Mouse (Mus musculus) thymus, postnatal 4 days (tissue): ENCODE data around the gene Epha3.

ENCODE experiments used
- DNase-seq: peaks from one replicate; pipeline ENCODE4 v3.0.0; 2021

Gene Epha3

DNA sequence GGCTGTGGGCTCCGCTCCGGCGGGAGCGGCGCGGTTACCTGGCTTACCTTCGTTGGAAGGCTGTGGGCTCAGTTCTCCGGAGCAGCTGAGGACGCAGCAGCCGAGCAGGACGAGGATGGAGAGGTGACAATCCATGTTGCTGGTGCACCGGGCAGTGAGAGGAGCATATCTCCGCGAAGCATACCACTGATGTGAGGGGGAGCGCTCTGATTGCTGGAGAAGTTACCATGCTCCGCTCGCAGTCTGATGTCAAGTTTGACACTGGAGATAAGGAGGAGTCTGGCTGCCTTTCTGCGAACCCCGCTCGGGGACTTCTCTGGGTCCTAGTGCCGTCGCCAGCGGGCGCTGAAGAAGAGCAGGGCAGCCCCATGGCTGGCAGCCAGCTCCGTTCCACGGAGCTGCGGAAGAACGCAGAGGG, at the start of gene Epha3:
TSS of gene Epha3 (minus strand) at position 263 of the 418 bp plus-strand sequence.
- DNase-seq = peak; percentile 57

GRCm38 (mm10) chr16:63903425-63903824, 39.5 kb upstream of the Epha3 start:
- DNase-seq = no peak

- no peak for DNase-seq
Measured at GRCm38 (mm10) chr16:63881190-63881589, 17.2 kb upstream of the Epha3 start.

DNA sequence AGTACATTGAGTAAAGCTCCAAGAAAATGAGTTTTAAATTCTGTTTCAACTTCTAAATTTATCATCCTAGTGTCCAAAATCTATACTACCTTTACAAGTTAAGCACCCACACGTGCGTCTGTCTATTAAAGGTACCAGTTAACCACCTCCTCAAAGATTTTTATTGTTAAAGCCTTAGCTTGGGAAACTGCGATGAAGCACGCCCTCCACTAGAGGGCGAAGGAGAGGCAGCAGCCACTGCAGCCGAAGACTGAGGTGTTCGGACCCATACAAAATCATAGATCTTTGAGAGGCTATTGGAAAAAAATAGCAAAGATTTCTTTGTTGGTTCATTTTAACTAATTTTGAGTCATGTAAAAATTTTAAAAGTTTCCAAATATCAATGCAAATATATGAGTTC, 8.3 kb upstream of the Epha3 start:
- DNase-seq = peak; percentile 30

DNA sequence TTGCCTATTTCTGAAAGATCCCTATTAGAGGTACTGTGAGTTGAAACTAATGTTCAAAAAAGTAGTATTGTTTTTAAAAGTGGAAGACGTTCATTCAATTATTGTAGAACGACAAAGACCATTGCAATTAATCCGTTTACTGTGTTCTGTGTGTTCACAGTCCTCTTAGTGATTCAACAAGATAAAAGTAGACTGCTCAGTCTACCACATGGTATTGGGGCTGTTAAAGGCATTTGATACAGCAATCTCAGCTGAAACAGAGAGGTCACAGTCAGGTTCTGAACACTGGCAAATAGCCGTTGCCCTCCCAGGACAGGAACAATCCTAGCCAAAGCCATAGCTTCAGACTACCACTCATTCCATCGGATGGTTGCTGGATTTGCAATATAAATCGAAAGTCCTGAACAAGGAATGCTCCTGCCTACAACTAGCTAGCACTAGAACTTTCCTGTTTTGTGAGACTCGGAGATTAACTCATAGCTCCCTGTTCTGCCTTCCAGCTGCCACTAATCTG, 545 bp upstream of the Epha3 start:
- no peak for DNase-seq

- no peak for DNase-seq
Measured at GRCm38 (mm10) chr16:63863181-63863580, 794 bp downstream of the Epha3 start.

DNA sequence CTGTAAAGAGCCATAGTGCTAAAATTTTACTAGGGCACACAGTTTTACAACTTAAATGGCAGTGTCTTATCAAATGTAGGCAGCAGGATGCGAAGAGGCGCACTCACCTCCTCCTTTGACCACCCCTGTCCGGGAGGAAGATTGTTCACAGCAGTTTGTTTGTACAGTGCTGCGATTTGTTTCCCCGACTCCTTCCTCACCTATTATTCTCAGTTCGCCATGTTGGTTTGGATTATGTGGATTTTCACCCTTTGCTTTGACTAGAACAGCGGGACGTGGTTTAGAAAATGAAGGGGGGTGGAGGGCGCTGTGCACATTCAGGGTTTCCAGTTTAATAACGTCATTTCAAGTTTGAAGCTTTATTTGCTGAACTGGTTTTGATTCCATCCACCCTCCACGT, 6.4 kb downstream of the Epha3 start:
- no peak for DNase-seq

GRCm38 (mm10) chr16:63856658-63857552, 7.1 kb downstream of the Epha3 start:
- DNase-seq = peak; percentile 53

GRCm38 (mm10) chr16:63850297-63850696, 13.7 kb downstream of the Epha3 start:
- DNase-seq = no peak

DNA sequence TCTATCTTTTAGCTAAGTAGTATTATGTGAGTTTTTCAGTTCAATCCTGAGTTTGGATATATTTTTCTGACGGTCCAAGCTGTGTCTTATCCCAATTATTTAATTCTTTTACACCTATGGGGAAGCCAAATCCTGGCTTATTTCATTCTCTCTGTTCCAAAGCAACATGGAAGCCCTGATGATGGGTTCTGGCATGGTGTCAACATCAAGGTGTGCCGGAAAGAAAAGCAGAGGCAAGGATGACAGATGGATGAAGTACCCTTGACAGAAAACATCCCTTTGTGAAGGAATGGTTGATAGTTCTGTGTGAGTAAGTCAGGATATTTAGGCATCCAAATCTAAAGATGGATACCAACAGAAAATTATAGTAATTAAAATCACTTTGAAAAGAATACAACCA, 21.1 kb downstream of the Epha3 start:
- DNase-seq = no peak

GRCm38 (mm10) chr16:63837466-63837865, 26.5 kb downstream of the Epha3 start:
- DNase-seq = no peak

GRCm38 (mm10) chr16:63821164-63821563, 42.8 kb downstream of the Epha3 start:
- no peak for DNase-seq

- no peak for DNase-seq
Measured at GRCm38 (mm10) chr16:63817606-63818005, 46.4 kb downstream of the Epha3 start.

GRCm38 (mm10) chr16:63816672-63817071, 47.3 kb downstream of the Epha3 start:
- no peak for DNase-seq

DNA sequence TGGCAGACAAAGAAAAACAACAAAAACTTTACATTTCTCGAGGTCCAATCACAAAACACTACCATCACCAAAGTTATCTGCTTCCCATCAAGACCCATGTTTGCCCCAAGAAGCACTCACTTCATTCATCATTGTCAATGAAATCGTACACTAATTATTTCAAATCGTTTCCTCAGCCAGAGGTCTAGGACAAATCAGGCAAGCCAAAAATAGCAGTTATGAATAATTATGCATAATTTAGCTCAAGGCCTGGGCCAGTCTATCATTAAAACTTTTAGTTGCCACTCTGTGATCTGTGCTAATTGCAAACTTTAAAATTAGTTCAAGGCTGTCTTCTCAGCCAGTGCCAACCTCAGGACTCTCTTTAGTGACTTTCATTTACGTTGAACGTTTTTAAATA, 54.1 kb downstream of the Epha3 start:
- no peak for DNase-seq

GRCm38 (mm10) chr16:63808991-63809390, 55.0 kb downstream of the Epha3 start:
- no peak for DNase-seq

DNA sequence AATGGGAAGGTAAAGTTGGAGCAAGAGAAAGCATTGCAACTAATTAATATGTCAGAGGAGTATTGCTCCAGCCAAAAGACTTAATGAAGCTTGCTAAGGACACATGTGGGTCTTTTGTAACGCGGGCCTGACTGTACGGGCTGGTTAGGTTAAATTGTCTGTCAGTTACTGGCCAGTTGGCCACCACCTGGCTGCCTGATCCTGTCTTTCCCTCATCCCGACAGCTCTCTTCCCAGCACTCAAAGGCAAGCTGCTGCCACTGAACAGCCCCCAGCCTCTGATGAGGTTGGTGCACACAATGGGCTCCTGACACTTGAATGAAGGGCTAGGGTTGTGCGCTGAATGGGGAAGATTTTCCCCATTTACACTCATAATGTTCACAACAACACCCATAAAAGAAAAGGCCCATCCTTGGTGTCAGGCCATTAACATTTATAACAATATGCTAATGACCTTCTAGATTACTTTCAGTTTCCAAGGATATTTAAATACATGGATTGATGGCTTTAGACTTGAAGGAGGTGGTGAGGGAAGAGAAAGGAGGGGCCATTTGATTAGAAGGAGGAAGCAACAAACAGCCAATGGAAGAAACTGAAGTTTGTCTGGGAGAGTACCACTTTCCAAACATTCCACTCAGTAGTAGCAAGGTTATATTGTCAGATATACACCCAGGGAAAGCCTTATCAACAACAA, 57.4 kb downstream of the Epha3 start:
- no peak for DNase-seq

DNA sequence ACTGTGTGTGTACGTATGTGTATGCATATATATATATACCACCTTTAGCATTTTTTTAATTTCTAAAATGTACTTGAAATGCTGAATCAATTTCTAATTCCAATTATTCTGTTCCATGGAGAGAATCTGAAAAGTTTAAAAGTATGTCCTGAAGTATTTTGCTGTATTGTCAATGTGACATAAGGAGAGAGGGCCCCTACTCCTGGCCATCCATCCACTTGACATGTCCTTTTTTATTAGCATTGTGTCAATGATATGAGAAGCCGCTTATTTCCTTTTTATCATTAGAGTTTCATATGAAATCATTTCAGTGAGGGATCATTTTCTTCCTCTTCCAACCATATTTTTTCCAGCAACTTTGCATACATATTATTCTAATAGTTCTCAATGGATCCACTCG, 58.0 kb downstream of the Epha3 start:
- DNase-seq = no peak

DNA sequence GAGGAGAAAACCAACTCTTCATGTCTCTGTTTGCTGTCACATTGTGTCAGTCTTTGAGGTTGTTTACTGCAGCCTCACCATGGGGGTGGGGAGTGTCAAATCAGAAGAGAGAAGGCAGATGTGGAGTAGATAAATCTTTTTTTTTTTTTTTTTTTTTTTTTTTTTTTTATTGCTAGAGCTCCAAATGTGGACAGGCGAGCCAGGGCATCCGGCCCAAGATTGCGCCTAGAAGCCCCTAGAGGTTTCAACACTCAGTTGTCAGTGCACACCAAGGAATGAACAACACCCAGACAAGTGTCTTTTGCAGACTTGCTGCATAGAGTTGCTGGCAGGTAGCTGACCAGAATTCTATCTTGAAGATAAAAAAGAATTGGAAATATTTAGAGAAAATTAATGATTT, 62.5 kb downstream of the Epha3 start:
- no peak for DNase-seq

GRCm38 (mm10) chr16:63798341-63798740, 65.6 kb downstream of the Epha3 start:
- no peak for DNase-seq

GRCm38 (mm10) chr16:63794292-63794691, 69.7 kb downstream of the Epha3 start:
- no peak for DNase-seq

- no peak for DNase-seq
Measured at GRCm38 (mm10) chr16:63793805-63794204, 70.2 kb downstream of the Epha3 start.

DNA sequence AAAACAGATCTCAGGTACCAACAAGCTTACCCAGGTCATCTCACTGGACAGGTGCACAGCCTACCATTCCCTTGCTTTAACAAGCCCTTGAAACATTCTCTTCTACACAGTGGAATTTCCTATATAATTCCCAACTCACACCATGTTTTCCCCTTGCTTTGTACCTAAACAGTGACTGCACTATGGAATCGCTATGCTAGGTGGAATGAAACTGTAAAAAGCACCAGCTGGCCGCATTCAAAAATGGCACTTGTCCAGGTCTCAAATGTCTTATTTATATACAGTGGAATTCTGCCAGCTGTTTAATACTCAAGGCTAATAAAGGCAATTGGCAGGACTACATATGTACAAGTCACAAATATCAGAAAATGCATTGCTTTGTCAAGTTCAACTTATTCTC, 71.9 kb downstream of the Epha3 start:
- DNase-seq = no peak

DNA sequence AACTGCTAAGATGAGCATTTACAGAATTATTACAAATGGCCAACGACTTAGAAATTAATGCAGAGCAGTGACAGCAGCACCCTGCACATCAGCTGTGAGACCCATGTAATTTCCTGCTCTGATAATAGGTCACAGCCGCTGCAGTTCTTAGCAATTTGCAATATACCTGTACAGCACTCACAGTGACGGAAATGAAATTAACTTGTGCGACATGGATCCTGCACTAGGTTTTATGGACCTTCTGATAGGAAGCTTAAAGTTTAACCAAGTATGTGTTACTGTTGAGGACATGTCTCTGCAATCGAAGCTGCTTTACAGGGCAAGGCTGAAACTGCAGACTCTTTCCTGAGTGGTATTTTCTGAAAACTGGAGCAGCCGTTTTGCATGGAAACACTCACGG, 80.4 kb downstream of the Epha3 start:
- no peak for DNase-seq
